Mouse (Mus musculus): ENCODE measurements around the gene Rasgef1b. TPM values are rescaled to one million over a fixed set of nuclear protein-coding genes. Genes with fewer than 3 reads are reported as not detected.

The Rasgef1b gene
- polyA plus RNA-seq, 1 experiment: 4.5 TPM

DNA sequence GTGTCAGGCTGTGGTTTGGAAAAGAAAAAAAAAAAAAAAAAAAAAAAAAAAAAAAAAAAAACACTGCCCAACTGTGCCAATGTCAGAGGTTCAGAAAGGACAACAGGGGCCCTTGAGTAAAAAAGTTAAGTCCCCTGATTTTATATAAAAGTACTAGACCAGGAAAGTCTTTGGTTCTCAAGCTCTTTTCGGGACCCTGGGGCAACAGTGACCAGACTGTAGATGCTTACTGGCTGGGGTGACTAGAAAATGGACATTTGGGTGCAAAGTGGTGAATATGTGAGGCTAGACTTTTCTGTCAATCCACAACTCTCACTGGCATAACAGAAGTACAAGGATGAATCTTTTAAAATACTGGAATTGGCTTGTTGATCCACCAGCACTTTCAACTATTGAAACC is 1.1 kb upstream of the Rasgef1b start:
- TF ChIP-seq CTCF (IDR thresholded peaks at IDR 0.05; ENCODE audit: borderline replicate concordance, control insufficient read depth, extremely low read depth, insufficient read depth, low read length, poor library complexity): no peak
- no peak for TF ChIP-seq POLR2A (IDR thresholded peaks at IDR 0.05; ENCODE audit: control insufficient read depth, extremely low read depth, insufficient read depth, low read length, poor library complexity)
- peaks cover 9% of the 10 kb centered on the region; the same call in 1 of the 2 replicates for H3K27me3 ChIP-seq (ENCODE audit: control insufficient read depth, insufficient read depth, low read length)
- 83% methylated on average over 1 of the region's 1 CpGs for WGBS

GRCm38 (mm10) chr5:99729361-99729882 is 557 bp upstream of the Rasgef1b start:
- H3K4me1 ChIP-seq (replicated peaks; ENCODE audit: control insufficient read depth, insufficient read depth, low read length): 0 out of 2 replicates have a peak, but pooled peaks cover 3% of the 10 kb centered on the region
- H3K27me3 ChIP-seq (ENCODE audit: control insufficient read depth, insufficient read depth, low read length): peaks cover 9% of the 10 kb centered on the region; the same call in 1 of the 2 replicates
- TF ChIP-seq POLR2A (IDR thresholded peaks at IDR 0.05; ENCODE audit: control insufficient read depth, extremely low read depth, insufficient read depth, low read length, poor library complexity) (no peak), CTCF (IDR thresholded peaks at IDR 0.05; ENCODE audit: borderline replicate concordance, control insufficient read depth, extremely low read depth, insufficient read depth, low read length, poor library complexity) (no peak)
- no peaks in the 10 kb centered on the region for H3K36me3 ChIP-seq (ENCODE audit: control insufficient read depth, insufficient read depth, low read length)
- no peak overlapping the region for H3K27ac ChIP-seq (ENCODE audit: control insufficient read depth, insufficient read depth, low read length)
- no peak for DNase-seq
- no peak overlapping the region for H3K4me3 ChIP-seq (ENCODE audit: control insufficient read depth, insufficient read depth, low read length)
- 8% methylated on average over 18 of the region's 18 CpGs for WGBS

More for the DNA sequence above, 1.1 kb upstream of the Rasgef1b start:
- Histone ChIP-seq H3K36me3 (ENCODE audit: control insufficient read depth, insufficient read depth, low read length) (no peaks in the 10 kb centered on the region), H3K4me3 (ENCODE audit: control insufficient read depth, insufficient read depth, low read length) (no peak overlapping the region), H3K4me1 (replicated peaks; ENCODE audit: control insufficient read depth, insufficient read depth, low read length) (0 out of 2 replicates have a peak, but pooled peaks cover 3% of the 10 kb centered on the region), H3K27ac (ENCODE audit: control insufficient read depth, insufficient read depth, low read length) (no peak overlapping the region)
- DNase-seq: no peak

GRCm38 (mm10) chr5:99728027-99728451 is 826 bp downstream of the Rasgef1b start:
- TF ChIP-seq POLR2A (IDR thresholded peaks at IDR 0.05; ENCODE audit: control insufficient read depth, extremely low read depth, insufficient read depth, low read length, poor library complexity): no peak
- no peak for TF ChIP-seq CTCF (IDR thresholded peaks at IDR 0.05; ENCODE audit: borderline replicate concordance, control insufficient read depth, extremely low read depth, insufficient read depth, low read length, poor library complexity)
- H3K27me3 ChIP-seq (ENCODE audit: control insufficient read depth, insufficient read depth, low read length): peaks cover 9% of the 10 kb centered on the region; the same call in 1 of the 2 replicates
- no peaks in the 10 kb centered on the region for H3K36me3 ChIP-seq (ENCODE audit: control insufficient read depth, insufficient read depth, low read length)
- no peak overlapping the region for H3K27ac ChIP-seq (ENCODE audit: control insufficient read depth, insufficient read depth, low read length)
- H3K4me1 ChIP-seq (replicated peaks; ENCODE audit: control insufficient read depth, insufficient read depth, low read length): 0 out of 2 replicates have a peak, but pooled peaks cover 3% of the 10 kb centered on the region
- WGBS: 3% methylated on average over 15 of the region's 15 CpGs
- H3K4me3 ChIP-seq (ENCODE audit: control insufficient read depth, insufficient read depth, low read length): no peak overlapping the region
- no peak for DNase-seq

- WGBS: 95% methylated on average over 6 of the region's 6 CpGs
- Histone ChIP-seq H3K36me3 (ENCODE audit: control insufficient read depth, insufficient read depth, low read length) (no peaks in the 10 kb centered on the region), H3K4me1 (replicated peaks; ENCODE audit: control insufficient read depth, insufficient read depth, low read length) (0 out of 2 replicates have a peak, but pooled peaks cover 3% of the 10 kb centered on the region), H3K4me3 (ENCODE audit: control insufficient read depth, insufficient read depth, low read length) (no peak overlapping the region), H3K27me3 (ENCODE audit: control insufficient read depth, insufficient read depth, low read length) (peaks cover 9% of the 10 kb centered on the region; the same call in 1 of the 2 replicates), H3K27ac (ENCODE audit: control insufficient read depth, insufficient read depth, low read length) (no peak overlapping the region)
- no peak for DNase-seq
- TF ChIP-seq CTCF (IDR thresholded peaks at IDR 0.05; ENCODE audit: borderline replicate concordance, control insufficient read depth, extremely low read depth, insufficient read depth, low read length, poor library complexity) (no peak), POLR2A (IDR thresholded peaks at IDR 0.05; ENCODE audit: control insufficient read depth, extremely low read depth, insufficient read depth, low read length, poor library complexity) (no peak)
Measured at GRCm38 (mm10) chr5:99723941-99724340, 4.9 kb downstream of the Rasgef1b start.

DNA sequence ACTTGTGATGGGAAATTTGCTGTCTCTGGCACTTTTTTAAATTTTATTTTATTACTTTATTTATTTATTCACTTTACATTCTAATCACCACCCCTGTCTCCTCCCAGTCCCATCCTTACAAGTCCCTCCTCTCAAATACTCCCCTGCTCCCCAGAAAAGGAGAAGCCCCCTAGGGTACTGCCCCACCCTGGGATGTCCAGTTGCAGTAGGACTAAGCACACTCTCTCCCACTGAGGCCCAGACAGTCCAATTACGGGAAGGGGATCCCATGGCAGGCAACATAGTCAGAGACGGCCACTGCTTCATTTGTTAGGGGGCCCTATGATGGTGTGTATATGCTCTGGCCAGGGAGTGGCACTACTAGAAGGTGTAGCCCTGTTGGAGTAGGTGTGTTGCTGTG is 6.6 kb downstream of the Rasgef1b start:
- no peaks in the 10 kb centered on the region; the same call in 1 of the 2 replicates for H3K27me3 ChIP-seq (ENCODE audit: control insufficient read depth, insufficient read depth, low read length)
- no peak for TF ChIP-seq CTCF (IDR thresholded peaks at IDR 0.05; ENCODE audit: borderline replicate concordance, control insufficient read depth, extremely low read depth, insufficient read depth, low read length, poor library complexity)
- TF ChIP-seq POLR2A (IDR thresholded peaks at IDR 0.05; ENCODE audit: control insufficient read depth, extremely low read depth, insufficient read depth, low read length, poor library complexity): no peak
- no peaks in the 10 kb centered on the region for H3K36me3 ChIP-seq (ENCODE audit: control insufficient read depth, insufficient read depth, low read length)
- WGBS: 92% methylated on average over 2 of the region's 2 CpGs
- H3K4me3 ChIP-seq (ENCODE audit: control insufficient read depth, insufficient read depth, low read length): no peak overlapping the region
- no peak for DNase-seq
- H3K27ac ChIP-seq (ENCODE audit: control insufficient read depth, insufficient read depth, low read length): no peak overlapping the region
- H3K4me1 ChIP-seq (replicated peaks; ENCODE audit: control insufficient read depth, insufficient read depth, low read length): no peaks in the 10 kb centered on the region

GRCm38 (mm10) chr5:99720554-99720953 is 8.3 kb downstream of the Rasgef1b start:
- 96% methylated on average over 2 of the region's 2 CpGs for WGBS
- no peak overlapping the region for H3K4me3 ChIP-seq (ENCODE audit: control insufficient read depth, insufficient read depth, low read length)

GRCm38 (mm10) chr5:99717917-99718316 is 10.9 kb downstream of the Rasgef1b start:
- Histone ChIP-seq H3K4me3 (ENCODE audit: control insufficient read depth, insufficient read depth, low read length) (no peak overlapping the region), H3K36me3 (ENCODE audit: control insufficient read depth, insufficient read depth, low read length) (no peaks in the 10 kb centered on the region), H3K27ac (ENCODE audit: control insufficient read depth, insufficient read depth, low read length) (no peak overlapping the region), H3K4me1 (replicated peaks; ENCODE audit: control insufficient read depth, insufficient read depth, low read length) (no peaks in the 10 kb centered on the region), H3K27me3 (ENCODE audit: control insufficient read depth, insufficient read depth, low read length) (no peaks in the 10 kb centered on the region)
- WGBS: 89% methylated on average over 8 of the region's 8 CpGs
- no peak for DNase-seq
- no peak for TF ChIP-seq CTCF (IDR thresholded peaks at IDR 0.05; ENCODE audit: borderline replicate concordance, control insufficient read depth, extremely low read depth, insufficient read depth, low read length, poor library complexity)
- TF ChIP-seq POLR2A (IDR thresholded peaks at IDR 0.05; ENCODE audit: control insufficient read depth, extremely low read depth, insufficient read depth, low read length, poor library complexity): no peak

More at GRCm38 (mm10) chr5:99720554-99720953, 8.3 kb downstream of the Rasgef1b start:
- Histone ChIP-seq H3K27me3 (ENCODE audit: control insufficient read depth, insufficient read depth, low read length) (no peaks in the 10 kb centered on the region), H3K36me3 (ENCODE audit: control insufficient read depth, insufficient read depth, low read length) (no peaks in the 10 kb centered on the region), H3K4me1 (replicated peaks; ENCODE audit: control insufficient read depth, insufficient read depth, low read length) (no peaks in the 10 kb centered on the region), H3K27ac (ENCODE audit: control insufficient read depth, insufficient read depth, low read length) (no peak overlapping the region)
- no peak for TF ChIP-seq POLR2A (IDR thresholded peaks at IDR 0.05; ENCODE audit: control insufficient read depth, extremely low read depth, insufficient read depth, low read length, poor library complexity)
- no peak for DNase-seq
